Mouse (Mus musculus) lung, postnatal 4 days (tissue): ENCODE measurements around the gene Slamf1.

Experiments
- DNase-seq, 2 experiments: peaks; one replicate each; pipeline ENCODE4 v3.0.0; 2021

The Slamf1 gene

GRCm38 (mm10) chr1:171766898-171767297, at the start of gene Slamf1:
Gene Slamf1 (plus strand): TSS chr1:171767127.
- DNase-seq: no peak

- DNase-seq: no peak
Observed at GRCm38 (mm10) chr1:171731195-171731594, 35.7 kb upstream of the Slamf1 start.

GRCm38 (mm10) chr1:171734898-171735297, 32.0 kb upstream of the Slamf1 start:
- no peak for DNase-seq

DNA sequence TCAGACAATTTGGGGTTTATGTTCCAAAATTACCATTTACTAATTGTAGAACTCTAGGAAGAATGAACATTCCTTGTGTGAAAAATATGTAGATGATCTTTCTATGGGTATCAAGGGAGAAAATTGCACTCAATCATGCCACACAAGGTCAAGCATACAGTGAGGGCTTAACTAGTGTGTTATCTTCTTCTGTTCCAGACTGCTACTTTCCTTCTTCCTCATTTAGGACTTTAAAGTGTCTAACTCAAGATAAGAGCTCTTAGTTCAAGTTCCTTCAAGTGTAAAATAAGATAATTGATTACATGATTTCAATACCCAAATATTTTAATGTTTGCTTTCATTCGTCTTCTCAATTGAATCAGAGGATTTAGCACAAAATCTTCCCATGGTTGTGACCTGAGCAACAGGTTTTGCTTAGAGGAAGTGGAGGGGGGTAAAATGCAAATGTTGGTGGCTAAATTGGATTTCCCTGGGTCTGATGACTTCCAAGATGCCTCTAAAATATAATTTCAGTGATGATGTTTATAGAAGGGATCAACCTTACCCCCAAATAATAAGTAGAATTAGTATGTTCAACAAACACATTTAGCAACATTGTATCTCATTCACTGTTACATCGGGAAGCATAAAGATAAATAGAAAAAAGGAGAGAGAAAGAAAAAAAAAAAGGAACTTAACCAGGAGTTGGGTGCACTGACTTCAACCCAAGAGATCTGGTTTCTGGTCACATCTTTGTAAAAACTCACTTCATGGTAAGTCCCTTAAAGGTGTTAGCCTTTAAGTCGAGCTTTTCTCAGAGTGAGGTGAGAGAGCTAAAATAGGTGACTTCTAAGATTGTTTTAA, 18.6 kb upstream of the Slamf1 start:
- no peak for DNase-seq

- DNase-seq: no peak
Observed at GRCm38 (mm10) chr1:171761853-171762448, 5.0 kb upstream of the Slamf1 start.

- no peak for DNase-seq
Observed at GRCm38 (mm10) chr1:171770996-171771395, 4.1 kb downstream of the Slamf1 start.

- no peak for DNase-seq
Observed at GRCm38 (mm10) chr1:171772121-171772735, 5.3 kb downstream of the Slamf1 start.

DNA sequence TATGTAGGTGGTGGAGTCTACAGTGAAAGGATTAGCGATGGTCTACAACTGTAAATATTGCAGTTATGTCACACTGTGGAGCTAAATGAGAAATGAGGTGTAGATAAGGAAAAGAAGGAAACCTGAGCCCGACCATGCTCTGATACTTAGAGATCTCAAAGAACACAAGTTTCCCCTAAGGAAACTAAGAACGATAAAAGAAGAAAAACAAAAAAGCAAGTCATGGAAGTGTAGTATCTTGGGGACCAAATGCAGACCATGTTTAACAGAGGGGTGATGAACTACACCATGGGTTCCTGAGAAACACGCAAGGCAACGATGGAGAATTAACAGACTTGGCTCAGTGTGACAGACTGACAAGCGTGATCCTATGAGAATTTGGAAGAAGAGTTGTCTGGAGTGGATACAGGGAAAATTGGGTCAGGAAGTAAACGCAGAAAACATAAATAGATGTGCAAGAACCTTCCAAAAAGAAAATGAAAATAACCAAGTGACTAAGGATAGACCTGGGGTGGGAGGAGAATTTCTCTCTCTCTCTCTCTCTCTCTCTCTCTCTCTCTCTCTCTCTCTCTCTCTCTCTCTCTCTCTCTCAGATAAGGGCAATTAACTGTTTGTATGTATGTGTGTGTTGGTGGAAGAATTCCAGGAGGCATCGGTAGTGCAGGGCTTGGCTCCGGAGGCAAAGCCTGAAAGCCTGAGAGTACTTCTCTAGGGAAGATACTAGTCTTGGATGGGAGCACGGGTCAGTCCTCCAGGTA, 6.5 kb downstream of the Slamf1 start:
- no peak for DNase-seq

- DNase-seq: no peak
Observed at GRCm38 (mm10) chr1:171774266-171774665, 7.3 kb downstream of the Slamf1 start.

DNA sequence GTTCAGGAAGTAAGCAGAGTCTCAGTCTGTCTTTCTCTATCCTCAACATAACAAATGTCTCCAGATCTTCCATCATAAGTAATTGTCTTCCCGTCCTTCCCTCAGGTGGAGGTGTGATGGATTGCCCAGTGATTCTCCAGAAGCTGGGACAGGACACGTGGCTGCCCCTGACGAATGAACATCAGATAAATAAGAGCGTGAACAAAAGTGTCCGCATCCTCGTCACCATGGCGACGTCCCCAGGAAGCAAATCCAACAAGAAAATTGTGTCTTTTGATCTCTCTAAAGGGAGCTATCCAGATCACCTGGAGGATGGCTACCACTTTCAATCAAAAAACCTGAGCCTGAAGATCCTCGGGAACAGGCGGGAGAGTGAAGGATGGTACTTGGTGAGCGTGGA, 7.8 kb downstream of the Slamf1 start:
- DNase-seq: no peak

DNA sequence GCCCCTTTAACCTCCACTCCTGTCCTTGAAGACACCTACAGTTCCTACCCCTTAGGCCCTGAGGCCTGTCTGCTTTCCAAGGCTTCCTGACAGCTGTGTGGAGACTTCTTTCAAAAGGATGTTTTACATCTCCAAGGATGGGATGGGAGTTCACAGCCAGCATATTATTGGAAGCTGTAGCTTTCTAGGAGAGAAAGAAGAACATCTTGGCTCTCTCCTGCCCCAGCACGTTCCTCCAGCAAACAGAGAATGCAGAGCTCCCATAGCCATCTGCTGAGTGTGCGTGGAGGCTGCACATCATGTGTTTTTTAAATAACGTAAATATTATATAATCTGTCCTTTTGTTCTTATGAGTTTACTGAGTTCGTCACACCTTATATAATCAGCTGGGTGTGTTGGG, 8.9 kb downstream of the Slamf1 start:
- no peak for DNase-seq

DNA sequence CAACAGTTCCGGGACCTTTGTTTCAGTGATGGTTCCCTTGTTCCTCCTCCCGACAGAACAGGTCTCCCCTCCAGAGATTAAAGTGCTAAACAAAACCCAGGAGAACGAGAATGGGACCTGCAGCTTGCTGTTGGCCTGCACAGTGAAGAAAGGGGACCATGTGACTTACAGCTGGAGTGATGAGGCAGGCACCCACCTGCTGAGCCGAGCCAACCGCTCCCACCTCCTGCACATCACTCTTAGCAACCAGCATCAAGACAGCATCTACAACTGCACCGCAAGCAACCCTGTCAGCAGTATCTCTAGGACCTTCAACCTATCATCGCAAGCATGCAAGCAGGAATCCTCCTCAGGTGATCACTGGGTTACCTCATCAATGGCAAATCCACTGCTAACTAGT, 10.1 kb downstream of the Slamf1 start:
- no peak for DNase-seq

- no peak for DNase-seq
Observed at GRCm38 (mm10) chr1:171782287-171782915, 15.5 kb downstream of the Slamf1 start.

DNA sequence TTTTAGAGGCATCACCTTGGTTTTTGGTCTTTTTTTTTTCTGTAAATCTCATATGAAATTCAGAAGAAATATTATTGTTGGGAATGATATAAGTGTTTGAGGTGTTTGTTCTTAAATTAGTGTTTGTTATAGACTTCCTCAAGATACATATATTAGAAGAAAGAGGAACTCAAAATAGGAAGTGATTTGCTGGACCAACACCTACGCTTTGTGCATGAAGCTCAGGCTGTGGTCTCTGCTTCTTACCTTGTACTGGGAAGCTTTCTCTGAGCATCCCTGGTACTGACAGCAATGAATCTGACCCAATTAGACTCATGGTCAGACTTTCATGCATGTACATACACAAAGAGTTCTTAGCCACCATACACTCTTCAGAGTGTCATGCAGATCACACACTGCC, 18.9 kb downstream of the Slamf1 start:
- DNase-seq: no peak

- no peak for DNase-seq
Observed at GRCm38 (mm10) chr1:171787281-171788015, 20.5 kb downstream of the Slamf1 start.

GRCm38 (mm10) chr1:171788461-171789283, 21.7 kb downstream of the Slamf1 start:
- peak; percentile 16 to 24 for DNase-seq

DNA sequence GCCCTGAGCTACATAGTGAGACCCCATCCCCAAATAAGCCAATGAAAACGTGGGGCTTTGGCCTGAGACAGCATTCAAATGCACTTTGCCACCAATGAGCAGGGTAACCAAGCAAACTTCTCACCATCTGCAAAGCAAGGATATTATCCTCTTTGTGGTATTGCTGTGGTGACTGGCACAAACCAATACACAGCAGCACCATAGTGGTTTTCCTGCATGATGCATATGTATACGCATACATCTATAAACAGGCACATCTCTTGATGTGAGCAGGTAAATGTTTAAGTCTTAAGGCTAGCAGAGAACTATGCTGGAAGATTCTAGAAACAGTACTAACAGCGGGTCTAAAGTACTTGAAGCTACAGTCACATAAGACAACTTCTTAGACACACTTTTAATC, 22.5 kb downstream of the Slamf1 start:
- DNase-seq: no peak

GRCm38 (mm10) chr1:171791491-171791890, 24.6 kb downstream of the Slamf1 start:
- DNase-seq: no peak

GRCm38 (mm10) chr1:171796185-171796584, 29.3 kb downstream of the Slamf1 start:
- no peak for DNase-seq

DNA sequence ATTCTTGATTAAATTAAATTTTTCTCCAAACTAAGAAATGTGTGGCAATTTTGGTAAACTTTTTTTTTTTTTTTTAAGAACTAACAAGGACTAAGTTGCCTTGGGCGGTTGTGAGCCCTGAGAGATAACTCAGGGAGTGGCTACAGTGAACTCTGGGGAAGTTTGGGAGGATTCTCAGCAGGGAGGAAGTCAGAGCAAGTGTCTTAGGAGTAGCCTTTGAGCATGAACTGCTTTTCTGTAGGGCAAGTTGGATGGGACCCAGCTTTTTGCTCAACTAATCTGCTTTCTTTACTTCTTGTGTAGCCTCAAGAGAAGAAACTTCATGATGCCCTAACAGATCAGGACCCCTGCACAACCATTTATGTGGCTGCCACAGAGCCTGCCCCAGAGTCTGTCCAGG, 30.9 kb downstream of the Slamf1 start:
- no peak for DNase-seq

GRCm38 (mm10) chr1:171799648-171800047, 32.7 kb downstream of the Slamf1 start:
- DNase-seq: no peak
